Mouse (Mus musculus) limb, embryonic 10.5 days (tissue): ENCODE data around the gene Ceacam9. TPM values are rescaled to one million over a fixed set of nuclear protein-coding genes. Genes with fewer than 3 reads are reported as not detected.
"Not testable (repeated sequence)": the region's sequence is repeated elsewhere in the genome, so short reads cannot be mapped to it uniquely, and the experiment has no call there.

Experiments used
- DNase-seq: peaks from one replicate; pipeline ENCODE4 v3.0.0-alpha.2; 2017; ENCODE audit warnings: low spot score
- H3K27ac ChIP-seq: fragments of 300-500 bp; sonication (generic); 2 replicates; pipeline ENCODE4 v1.5.1; 2016; ENCODE audit warnings: mild to moderate bottlenecking
- H3K27me3 ChIP-seq: fragments of 300-500 bp; sonication (generic); 2 replicates; pipeline ENCODE4 v1.6.1; 2016; ENCODE audit warnings: low read depth, mild to moderate bottlenecking; ENCODE audit not compliant: poor library complexity, severe bottlenecking
- H3K36me3 ChIP-seq: fragments of 300-500 bp; sonication (generic); 2 replicates; pipeline ENCODE4 v1.6.1; 2016; ENCODE audit warnings: mild to moderate bottlenecking, moderate library complexity
- H3K4me1 ChIP-seq: fragments of 300-500 bp; sonication (generic); 2 replicates; pipeline ENCODE4 v1.6.1; 2016
- H3K4me3 ChIP-seq: fragments of 300-500 bp; sonication (generic); 2 replicates; pipeline ENCODE4 v1.5.1; 2016; ENCODE audit warnings: mild to moderate bottlenecking, moderate library complexity
- H3K9me3 ChIP-seq: fragments of 300-500 bp; sonication (generic); replicated peaks from 2 replicates; pipeline ENCODE4 v1.6.1; 2016; ENCODE audit warnings: mild to moderate bottlenecking
- WGBS: fragments of 180-500 bp; shearing (Covaris S2); methylation state at CpG from one replicate; pipeline ENCODE4 v1.1.7; 2016; 5-methylcytosine and 5-hydroxymethylcytosine counted together
- polyA plus RNA-seq: library from polyadenylated mRNA; unstranded; fragments of >200 nt; fragmentation: Nextera tagmentation; extraction: Ambion mirVana; gene quantifications from 2 replicates; pipeline ENCODE4 v1.2.1, GENCODE M21; 2016

Ceacam9 gene
- polyA plus RNA-seq, 1 experiment from 2014 or later: not detected

- DNase-seq, H3K36me3 ChIP-seq, H3K9me3 ChIP-seq, H3K4me1 ChIP-seq, H3K4me3 ChIP-seq, H3K27me3 ChIP-seq: not testable (repeated sequence)
- 34% methylated on average over 8 of the region's 8 CpGs for WGBS
- H3K27ac ChIP-seq: peak overlapping the region; percentile 19; the same call in 1 of the 2 replicates
These were observed 5.1 kb upstream of the Ceacam9 start for GRCm38 (mm10) chr7:16716456-16717152.

DNA sequence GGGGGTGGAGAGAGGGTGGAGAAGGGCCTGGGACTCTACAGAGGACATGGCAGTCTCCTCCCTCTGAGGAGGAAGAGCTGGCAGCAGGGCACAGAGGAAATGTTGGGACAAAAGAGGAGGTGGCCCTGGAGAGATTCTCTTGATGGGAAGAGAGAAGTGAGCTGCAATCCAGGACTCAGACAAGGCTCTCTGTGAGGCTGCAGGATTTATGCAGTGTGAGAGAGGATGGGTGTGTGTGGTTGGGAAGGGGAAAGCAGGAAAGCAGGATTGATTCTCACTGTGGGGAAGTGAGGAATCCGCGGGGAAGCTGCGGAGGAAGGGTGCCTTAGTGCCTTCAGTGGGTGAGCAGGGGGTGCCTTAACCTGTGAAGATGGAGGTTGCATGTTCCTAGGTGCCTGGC, 761 bp downstream of the Ceacam9 start:
- not testable (repeated sequence) for H3K4me3 ChIP-seq, DNase-seq, H3K27ac ChIP-seq, H3K27me3 ChIP-seq, H3K9me3 ChIP-seq, H3K36me3 ChIP-seq, H3K4me1 ChIP-seq
- WGBS: 82% methylated on average over 3 of the region's 3 CpGs

DNA sequence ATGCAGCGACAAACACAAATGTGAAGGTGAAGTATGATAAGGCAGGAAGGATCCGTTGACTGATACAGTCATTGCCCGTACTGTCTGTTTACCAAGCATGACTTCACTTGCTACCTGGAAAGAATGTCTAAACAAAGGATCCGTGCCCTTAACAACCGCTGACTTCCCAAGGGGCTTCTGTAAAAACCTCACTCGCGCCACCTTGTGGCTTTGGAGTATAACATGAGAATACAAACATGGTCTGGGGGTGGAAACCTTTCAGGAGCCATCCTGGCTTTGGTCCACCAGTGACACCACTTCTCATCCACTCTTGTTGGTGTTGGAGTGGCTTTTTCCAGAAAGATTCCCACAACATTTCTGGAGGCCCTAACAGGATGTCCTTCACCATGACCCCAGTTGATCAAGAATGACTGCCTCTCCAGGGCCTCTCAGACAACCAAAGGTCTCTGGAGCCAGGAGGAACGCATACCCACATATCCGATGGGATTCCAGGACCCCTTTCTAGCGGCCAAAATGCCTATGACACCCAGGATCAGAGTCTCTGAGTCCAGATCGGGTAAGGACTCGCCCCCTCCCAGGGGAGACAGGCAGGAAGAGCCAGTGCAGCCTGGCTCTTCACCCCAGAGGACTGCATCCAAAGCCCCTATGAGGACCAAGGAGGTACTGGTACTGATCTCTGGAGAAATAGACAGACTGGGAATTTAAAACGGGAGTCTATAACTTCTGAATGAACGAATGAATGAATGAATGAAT, 7.0 kb downstream of the Ceacam9 start:
- Histone ChIP-seq H3K4me3 (peak overlapping the region; percentile 33; the same call in 1 of the 2 replicates), H3K9me3 (no peaks in the 10 kb centered on the region), H3K4me1 (peaks cover 21% of the 10 kb centered on the region), H3K36me3 (no peaks in the 10 kb centered on the region), H3K27ac (peak overlapping the region; percentile 85), H3K27me3 (no peaks in the 10 kb centered on the region)
- 30% methylated on average over 14 of the region's 14 CpGs for WGBS
- DNase-seq: peak; percentile 77

DNA sequence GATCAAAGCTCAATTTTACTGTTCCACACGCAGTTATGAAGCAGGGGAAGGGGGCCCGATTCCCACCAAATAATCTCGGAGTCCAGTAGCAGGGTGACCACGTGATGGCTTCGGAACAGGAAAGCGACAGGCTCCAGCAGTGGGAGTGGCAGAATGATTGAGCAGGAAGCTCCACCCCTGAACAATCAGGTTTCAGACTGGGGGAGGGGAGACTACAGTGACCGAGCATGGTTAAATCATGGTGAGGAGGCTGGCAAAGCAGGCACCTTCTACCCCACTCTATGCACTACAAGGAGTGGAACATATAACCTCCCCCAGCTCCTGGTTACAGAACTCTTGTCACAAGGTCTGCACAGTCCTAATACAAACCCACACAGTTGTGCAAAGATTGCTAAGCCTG, 7.8 kb downstream of the Ceacam9 start:
- WGBS: 5% methylated on average over 7 of the region's 7 CpGs
- peak; percentile 65 for DNase-seq
- H3K27me3 ChIP-seq, H3K36me3 ChIP-seq, H3K9me3 ChIP-seq: not testable (repeated sequence)
- Histone ChIP-seq H3K4me3 (peak overlapping the region; percentile 33), H3K27ac (peak overlapping the region; percentile 85), H3K4me1 (peaks cover 21% of the 10 kb centered on the region)

- H3K27ac ChIP-seq: no peak overlapping the region
- H3K36me3 ChIP-seq: no peaks in the 10 kb centered on the region
- no peak overlapping the region for H3K4me3 ChIP-seq
- 85% methylated on average over 6 of the region's 6 CpGs for WGBS
- no peaks in the 10 kb centered on the region for H3K9me3 ChIP-seq
- H3K27me3 ChIP-seq: no peaks in the 10 kb centered on the region
- peaks cover 21% of the 10 kb centered on the region for H3K4me1 ChIP-seq
- DNase-seq: no peak
These were observed 9.1 kb downstream of the Ceacam9 start for GRCm38 (mm10) chr7:16730791-16731190.

GRCm38 (mm10) chr7:16731893-16732422, 10.2 kb downstream of the Ceacam9 start:
- H3K27ac ChIP-seq: no peak overlapping the region
- no peaks in the 10 kb centered on the region for H3K36me3 ChIP-seq
- no peaks in the 10 kb centered on the region for H3K9me3 ChIP-seq
- H3K4me3 ChIP-seq: no peak overlapping the region
- H3K27me3 ChIP-seq: no peaks in the 10 kb centered on the region
- peaks cover 21% of the 10 kb centered on the region for H3K4me1 ChIP-seq
- no peak for DNase-seq
- 53% methylated on average over 7 of the region's 7 CpGs for WGBS

DNA sequence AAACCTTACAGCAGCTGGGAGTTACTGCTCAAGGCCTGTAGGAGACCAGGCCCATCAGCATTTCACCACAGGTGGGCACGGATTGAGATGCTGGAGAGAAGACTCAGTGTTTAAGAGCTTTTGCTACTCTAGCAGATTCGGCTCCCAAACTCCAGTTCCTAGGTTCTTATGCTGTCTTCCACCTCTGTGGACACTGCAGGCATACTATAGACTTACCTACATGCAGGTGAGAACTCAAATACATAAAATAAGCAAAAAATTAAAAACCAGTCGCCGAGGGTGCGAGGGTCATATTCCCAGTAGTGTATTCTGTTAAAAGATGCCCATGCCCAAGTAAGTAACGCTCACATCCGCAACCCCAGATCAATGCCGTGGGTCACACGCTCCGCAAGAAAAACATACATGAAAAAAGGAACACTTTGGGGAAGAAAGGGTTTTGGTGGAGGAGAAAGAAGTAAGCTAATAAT, 15.9 kb downstream of the Ceacam9 start:
- WGBS: 45% methylated on average over 10 of the region's 10 CpGs
- H3K27ac ChIP-seq: peak overlapping the region; percentile 53; the same call in 1 of the 2 replicates

DNA sequence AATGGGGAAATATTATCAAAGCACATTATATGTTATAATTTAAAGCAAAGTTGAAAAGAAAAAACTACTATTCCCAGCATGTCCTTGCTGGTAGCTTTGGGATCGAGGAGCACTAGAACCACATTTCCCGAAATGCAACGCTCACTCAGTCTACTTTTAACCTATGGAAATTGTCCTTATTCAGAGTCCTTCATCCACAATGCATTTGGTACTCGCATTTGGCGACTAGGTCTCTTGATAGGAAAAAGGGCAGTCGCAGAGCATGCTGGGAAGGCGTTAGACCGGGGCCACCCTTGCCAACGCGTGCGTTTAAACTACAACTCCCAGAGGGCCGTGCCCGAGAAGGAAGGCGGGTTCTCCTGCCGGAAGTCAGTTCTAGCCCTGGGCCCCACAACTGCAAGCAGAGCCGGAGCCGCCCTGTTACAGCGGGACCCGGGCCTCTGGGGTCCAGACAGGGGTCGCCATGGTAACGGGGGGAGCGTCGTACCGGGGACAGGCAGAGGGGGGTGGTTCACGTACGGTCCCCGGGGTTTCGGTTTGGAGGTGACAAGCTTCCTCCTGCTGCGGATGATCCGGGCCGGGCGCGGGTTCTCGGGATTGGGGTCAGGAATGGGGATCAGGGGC, 16.5 kb downstream of the Ceacam9 start, which contains the start of gene Ap2s1:
Gene Ap2s1, plus strand, starts transcription at position 338 of the 624 bp plus-strand sequence.
- Histone ChIP-seq H3K36me3 (peaks cover 9% of the 10 kb centered on the region), H3K27ac (peak within 1 kb of the TSS; percentile 64), H3K27me3 (no peaks in the 10 kb centered on the region), H3K4me1 (peaks cover 14% of the 10 kb centered on the region), H3K4me3 (peak within 1 kb of the TSS; percentile 76), H3K9me3 (no peaks in the 10 kb centered on the region)
- DNase-seq: peak; percentile 93
- under 1% methylated on average over 34 of the region's 34 CpGs for WGBS

More for the DNA sequence above, 15.9 kb downstream of the Ceacam9 start:
- H3K4me3 ChIP-seq: peak overlapping the region; percentile 76
- H3K27me3 ChIP-seq: no peaks in the 10 kb centered on the region
- no peaks in the 10 kb centered on the region for H3K9me3 ChIP-seq
- peaks cover 14% of the 10 kb centered on the region for H3K4me1 ChIP-seq
- DNase-seq: no peak
- peaks cover 4% of the 10 kb centered on the region; the same call in 1 of the 2 replicates for H3K36me3 ChIP-seq

GRCm38 (mm10) chr7:16739056-16739604, 17.4 kb downstream of the Ceacam9 start:
- DNase-seq: no peak
- no peaks in the 10 kb centered on the region for H3K27me3 ChIP-seq
- WGBS: 59% methylated on average over 10 of the region's 10 CpGs

GRCm38 (mm10) chr7:16745373-16745772, 23.6 kb downstream of the Ceacam9 start:
- Histone ChIP-seq H3K4me3 (no peak overlapping the region), H3K36me3 (peaks cover 72% of the 10 kb centered on the region), H3K4me1 (no peaks in the 10 kb centered on the region), H3K9me3 (no peaks in the 10 kb centered on the region), H3K27me3 (no peaks in the 10 kb centered on the region), H3K27ac (no peak overlapping the region)
- no peak for DNase-seq
- WGBS: 84% methylated on average over 4 of the region's 4 CpGs

More at GRCm38 (mm10) chr7:16739056-16739604, 17.4 kb downstream of the Ceacam9 start:
- H3K4me3 ChIP-seq: peak overlapping the region; percentile 76
- H3K9me3 ChIP-seq: no peaks in the 10 kb centered on the region
- H3K27ac ChIP-seq: peak overlapping the region; percentile 64
- H3K36me3 ChIP-seq: peaks cover 18% of the 10 kb centered on the region
- H3K4me1 ChIP-seq: peaks cover 14% of the 10 kb centered on the region

DNA sequence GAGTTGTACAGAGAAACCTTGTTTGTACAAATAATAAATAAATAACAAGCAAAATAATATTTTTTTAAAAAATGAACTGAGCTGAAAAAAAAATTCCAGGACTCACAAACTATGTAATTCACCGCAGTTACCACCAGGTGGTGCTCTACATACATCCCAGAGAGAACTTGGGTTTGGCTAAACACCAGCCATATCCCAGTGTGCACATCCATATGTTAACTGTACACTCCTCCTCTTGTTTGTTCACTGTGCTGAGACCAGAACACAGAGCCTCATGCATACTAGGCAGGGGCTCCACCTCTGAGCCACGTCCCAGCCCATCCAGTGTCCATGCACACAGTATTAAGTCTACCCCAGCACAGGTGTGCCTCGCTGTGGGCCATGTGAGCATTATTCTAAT, 24.4 kb downstream of the Ceacam9 start:
- DNase-seq: peak; percentile 64
- 59% methylated on average over 3 of the region's 3 CpGs for WGBS
- H3K27ac ChIP-seq: no peak overlapping the region

GRCm38 (mm10) chr7:16747656-16748055, 25.9 kb downstream of the Ceacam9 start:
- H3K36me3 ChIP-seq: peaks cover 69% of the 10 kb centered on the region
- DNase-seq: no peak
- 94% methylated on average over 6 of the region's 6 CpGs for WGBS
- no peaks in the 10 kb centered on the region for H3K27me3 ChIP-seq
- H3K27ac ChIP-seq: no peak overlapping the region
- H3K4me1 ChIP-seq: no peaks in the 10 kb centered on the region
- no peaks in the 10 kb centered on the region for H3K9me3 ChIP-seq
- no peak overlapping the region for H3K4me3 ChIP-seq

More for the DNA sequence above, 24.4 kb downstream of the Ceacam9 start:
- H3K27me3 ChIP-seq: no peaks in the 10 kb centered on the region
- no peak overlapping the region for H3K4me3 ChIP-seq
- peaks cover 72% of the 10 kb centered on the region for H3K36me3 ChIP-seq
- H3K9me3 ChIP-seq: no peaks in the 10 kb centered on the region
- no peaks in the 10 kb centered on the region for H3K4me1 ChIP-seq
